Mouse (Mus musculus): Measurements from ENCODE around the gene Arsb.

Arsb gene

GRCm38 (mm10) chr13:93989736-93990611 lies 218.5 kb downstream of the Arsb start:
- no peak for DNase-seq

- DNase-seq: no peak
Measured at GRCm38 (mm10) chr13:93990841-93991240, 219.4 kb downstream of the Arsb start.

- no peak for DNase-seq
Measured at GRCm38 (mm10) chr13:93992342-93992882, 221.0 kb downstream of the Arsb start.

All from cerebellum, adult 9-10 months (tissue).